Mouse (Mus musculus): ENCODE data around the gene Nt5c3b. TPM values are rescaled to one million over a fixed set of nuclear protein-coding genes. Genes with fewer than 3 reads are reported as not detected.

Gene Nt5c3b
- polyA plus RNA-seq, 1 experiment from 2014 or later: 90.2 TPM

- H3K27ac ChIP-seq: no peak overlapping the region; the same call in 1 of the 2 replicates
- no peak overlapping the region for H3K4me3 ChIP-seq
- no peaks in the 10 kb centered on the region for H3K9me3 ChIP-seq (replicated peaks)
- no peaks in the 10 kb centered on the region for H3K4me1 ChIP-seq (replicated peaks)
- WGBS: 64% methylated on average over 4 of the region's 4 CpGs
- peaks cover 93% of the 10 kb centered on the region for H3K36me3 ChIP-seq
- no peak for ATAC-seq (replicated peaks; ENCODE audit: insufficient number of reproducible peaks, insufficient read depth, low FRiP score, low read depth)
- no peaks in the 10 kb centered on the region for H3K27me3 ChIP-seq
- no peak overlapping the region for H3K4me2 ChIP-seq
- no peak overlapping the region for H3K9ac ChIP-seq
Observed at GRCm38 (mm10) chr11:100376005-100376404, 65.6 kb downstream of the Nt5c3b start.

- H3K27me3 ChIP-seq: no peaks in the 10 kb centered on the region
- H3K36me3 ChIP-seq: peaks cover 93% of the 10 kb centered on the region
- WGBS: 86% methylated on average over 9 of the region's 9 CpGs
- H3K9me3 ChIP-seq (replicated peaks): no peaks in the 10 kb centered on the region
- H3K9ac ChIP-seq: no peak overlapping the region
- H3K4me2 ChIP-seq: no peak overlapping the region
- H3K4me3 ChIP-seq: no peak overlapping the region
- no peak for ATAC-seq (replicated peaks; ENCODE audit: insufficient number of reproducible peaks, insufficient read depth, low FRiP score, low read depth)
- peaks cover 2% of the 10 kb centered on the region; the same call in 1 of the 2 replicates for H3K4me1 ChIP-seq (replicated peaks)
- no peak overlapping the region for H3K27ac ChIP-seq
Observed at GRCm38 (mm10) chr11:100375127-100375526, 66.5 kb downstream of the Nt5c3b start.

Small RNA genes within 50 kb of the gene (microRNA-seq; reads per million reads assigned to microRNA genes)
- gene Gm27374 (not detected), gene Mir7116 (not detected)

Other genes starting within 250 kb of the Nt5c3b start
- gene Krt9, start 248.6 kb downstream of the Nt5c3b start, polyA plus RNA-seq (2015; fragmentation: Nextera tagmentation; extraction: Ambion mirVana): not detected in 2 replicates
- 3.0 and 4.8 TPM in 2 replicates for gene Krt14, start 234.3 kb downstream of the Nt5c3b start, polyA plus RNA-seq (2015; fragmentation: Nextera tagmentation; extraction: Ambion mirVana)
- 0.27 TPM in 1 of 2 replicates, not detected in the other for gene Krt16, start 192.9 kb downstream of the Nt5c3b start, polyA plus RNA-seq (2015; fragmentation: Nextera tagmentation; extraction: Ambion mirVana)
- 5.2 and 42.7 TPM in 2 replicates for gene Krt17, start 180.8 kb downstream of the Nt5c3b start, polyA plus RNA-seq (2015; fragmentation: Nextera tagmentation; extraction: Ambion mirVana)
- not detected in 2 replicates for gene Krt42, start 171.9 kb downstream of the Nt5c3b start, polyA plus RNA-seq (2015; fragmentation: Nextera tagmentation; extraction: Ambion mirVana)
- 1,413 and 1,738 TPM in 2 replicates for gene Eif1, start 121.9 kb downstream of the Nt5c3b start, polyA plus RNA-seq (2015; fragmentation: Nextera tagmentation; extraction: Ambion mirVana)
- gene Gast, start 107.4 kb downstream of the Nt5c3b start, polyA plus RNA-seq (2015; fragmentation: Nextera tagmentation; extraction: Ambion mirVana): not detected in 2 replicates
- gene Hap1, start 85.7 kb downstream of the Nt5c3b start, polyA plus RNA-seq (2015; fragmentation: Nextera tagmentation; extraction: Ambion mirVana): 5.3 and 7.7 TPM in 2 replicates
- gene Jup, start 44.0 kb downstream of the Nt5c3b start, polyA plus RNA-seq (2015; fragmentation: Nextera tagmentation; extraction: Ambion mirVana): 117 and 140 TPM in 2 replicates
- gene P3h4, start 27.0 kb downstream of the Nt5c3b start, polyA plus RNA-seq (2015; fragmentation: Nextera tagmentation; extraction: Ambion mirVana): 48.3 and 63.1 TPM in 2 replicates
- gene Fkbp10, start 26.1 kb downstream of the Nt5c3b start, polyA plus RNA-seq (2015; fragmentation: Nextera tagmentation; extraction: Ambion mirVana): 86.3 and 119 TPM in 2 replicates
- 0.33 and 0.42 TPM in 2 replicates for gene Klhl10, start 109 bp upstream of the Nt5c3b start, polyA plus RNA-seq (2015; fragmentation: Nextera tagmentation; extraction: Ambion mirVana)
- 6.9 and 8.7 TPM in 2 replicates for gene Klhl11, start 30.9 kb upstream of the Nt5c3b start, polyA plus RNA-seq (2015; fragmentation: Nextera tagmentation; extraction: Ambion mirVana)
- gene Acly, start 86.2 kb upstream of the Nt5c3b start, polyA plus RNA-seq (2015; fragmentation: Nextera tagmentation; extraction: Ambion mirVana): 49.5 and 76.6 TPM in 2 replicates
- gene Ttc25, start 103.8 kb upstream of the Nt5c3b start, polyA plus RNA-seq (2015; fragmentation: Nextera tagmentation; extraction: Ambion mirVana): 0.66 TPM in 2 replicates
- gene Cnp, start 133.1 kb upstream of the Nt5c3b start, polyA plus RNA-seq (2015; fragmentation: Nextera tagmentation; extraction: Ambion mirVana): 17.4 and 27.6 TPM in 2 replicates
- 59.8 and 70.3 TPM in 2 replicates for gene Nkiras2, start 177.4 kb upstream of the Nt5c3b start, polyA plus RNA-seq (2015; fragmentation: Nextera tagmentation; extraction: Ambion mirVana)
- 184 and 206 TPM in 2 replicates for gene Dnajc7, start 178.4 kb upstream of the Nt5c3b start, polyA plus RNA-seq (2015; fragmentation: Nextera tagmentation; extraction: Ambion mirVana)

All from heart, embryonic 15.5 days (tissue).